Mouse (Mus musculus): ENCODE results near the gene Cmpk2.
"Not testable (repeated sequence)": the region's sequence is repeated elsewhere in the genome, so short reads cannot be mapped to it uniquely, and the experiment has no call there.

Gene Cmpk2

DNA sequence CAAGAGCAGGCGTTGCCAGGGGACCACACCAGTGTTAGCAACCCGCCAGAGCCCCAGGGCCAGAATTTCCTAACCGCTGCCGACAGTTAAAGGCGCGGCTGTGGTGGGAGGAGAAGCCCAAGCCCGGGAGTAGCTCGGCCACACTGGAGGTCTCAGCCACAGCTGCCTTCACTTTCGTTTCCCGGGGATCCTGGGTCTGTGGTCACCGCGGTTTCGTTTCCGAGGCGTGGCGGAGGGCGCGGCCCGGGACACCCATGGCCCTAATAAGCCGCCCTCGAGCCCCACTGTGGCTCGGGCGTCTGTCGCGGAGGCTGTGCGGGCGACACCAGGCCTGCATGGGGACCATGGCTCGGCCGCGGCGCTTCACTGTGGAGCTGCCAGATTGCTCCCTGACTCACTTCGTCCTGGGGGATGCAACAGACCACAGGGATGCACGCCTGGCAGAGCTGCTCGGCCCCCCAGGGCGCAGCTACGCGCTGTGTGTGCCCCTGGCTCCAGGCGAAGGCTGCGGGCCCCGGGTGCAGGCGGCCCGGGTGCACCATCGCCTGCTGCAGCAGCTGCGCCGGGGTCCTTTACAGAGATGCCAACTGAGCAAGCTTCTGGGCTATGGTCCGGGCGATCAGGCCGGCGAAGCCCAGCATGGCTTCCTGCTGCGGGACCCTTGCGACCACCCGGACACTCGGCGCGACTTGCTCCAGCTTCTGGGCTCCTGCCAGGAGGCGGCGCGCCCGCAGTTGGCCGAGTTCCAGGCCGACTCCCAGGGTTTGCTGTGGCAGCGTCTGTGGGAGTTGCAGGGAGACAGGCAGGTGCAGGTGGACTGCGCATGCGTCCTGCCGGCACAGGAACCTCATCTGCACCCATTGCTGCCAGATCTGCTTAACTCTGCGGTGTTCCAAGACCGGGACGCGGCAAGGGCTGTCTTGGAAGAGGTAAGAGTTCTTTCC lies at the start of gene Cmpk2:
Cmpk2 (plus strand) TSS at position 107 of the 944 bp plus-strand sequence.
- DNase-seq (ENCODE audit: extremely low read depth, low read depth, low spot score), result peak; percentile 8

DNA sequence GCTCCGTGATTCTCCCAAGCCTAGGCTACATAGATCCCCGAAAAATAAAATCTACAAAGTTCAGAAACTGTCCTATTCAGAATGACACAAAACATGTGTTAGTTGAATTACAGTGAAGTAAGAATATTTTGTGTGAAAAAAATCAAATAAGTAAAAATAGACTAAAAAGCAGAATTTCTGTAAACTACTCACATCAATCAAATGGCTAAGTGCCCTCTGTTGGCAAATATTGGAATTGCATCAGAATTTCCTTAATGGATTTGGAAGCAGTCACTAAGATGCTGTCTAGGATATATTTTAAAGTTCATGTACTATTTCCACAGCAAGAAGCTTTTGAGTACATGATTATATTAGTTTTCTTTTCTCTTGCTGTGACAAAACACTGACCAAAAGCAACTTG lies 44.2 kb upstream of the Cmpk2 start:
- no peak for DNase-seq (ENCODE audit: extremely low read depth, low read depth, low spot score)

DNA sequence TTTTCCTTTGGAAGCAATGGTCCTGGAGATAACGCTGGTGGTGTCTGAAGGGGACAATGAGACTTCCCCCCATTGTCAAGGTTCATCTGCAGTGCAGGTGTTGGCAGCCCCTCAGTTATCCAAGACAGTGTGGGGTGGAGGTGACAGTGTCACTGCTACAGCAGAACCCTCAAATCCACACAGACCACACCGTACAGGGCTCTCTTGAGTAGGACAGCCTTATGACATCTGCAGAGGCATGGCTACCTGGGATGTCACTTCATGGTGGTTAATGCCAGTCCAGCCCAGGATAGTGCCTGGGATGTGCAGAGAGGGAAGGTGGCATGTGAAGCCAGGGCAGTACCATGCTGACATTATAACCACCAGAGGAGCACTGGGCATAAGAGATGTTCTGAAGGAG lies 40.2 kb upstream of the Cmpk2 start:
- DNase-seq (ENCODE audit: extremely low read depth, low read depth, low spot score), result not testable (repeated sequence)

DNA sequence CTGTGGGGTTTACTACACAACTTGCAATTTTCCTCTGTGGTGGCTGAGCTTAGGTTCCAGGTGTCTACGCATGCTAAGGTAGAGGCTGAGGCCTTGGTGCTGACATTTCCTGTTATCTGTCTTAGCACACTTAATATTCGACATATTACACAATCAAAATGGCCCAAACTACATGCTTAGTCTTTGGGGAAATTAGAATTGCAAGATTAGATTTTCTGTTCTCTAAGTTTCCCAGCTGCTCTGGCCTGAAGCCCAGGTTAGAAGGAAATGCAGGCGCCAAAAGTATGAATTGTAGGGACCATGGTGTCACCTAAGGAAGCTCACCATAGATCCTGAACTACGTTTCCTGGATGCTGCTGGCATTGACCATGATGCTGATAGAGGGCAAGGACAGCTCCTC lies 32.7 kb upstream of the Cmpk2 start:
- no peak for DNase-seq (ENCODE audit: extremely low read depth, low read depth, low spot score)

DNA sequence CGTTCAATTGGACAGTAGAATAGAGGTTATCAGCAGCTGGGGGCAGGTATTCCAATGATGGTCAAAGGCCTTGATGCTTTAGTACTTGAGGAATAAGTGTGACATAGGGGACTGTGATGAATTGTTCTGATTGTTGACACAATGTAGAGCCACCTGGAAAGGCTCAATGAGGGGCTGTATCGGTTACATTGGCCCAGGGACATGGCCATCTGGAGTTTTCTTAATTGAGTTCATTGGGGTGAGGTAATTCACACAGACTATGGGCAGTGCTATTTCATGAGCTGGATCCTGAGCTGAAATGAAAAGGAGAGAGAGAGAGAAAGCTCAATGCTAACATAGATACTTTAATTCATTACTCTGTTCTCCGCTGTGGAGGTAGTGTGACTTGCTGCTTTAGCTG lies 31.1 kb upstream of the Cmpk2 start:
- no peak for DNase-seq (ENCODE audit: extremely low read depth, low read depth, low spot score)

DNA sequence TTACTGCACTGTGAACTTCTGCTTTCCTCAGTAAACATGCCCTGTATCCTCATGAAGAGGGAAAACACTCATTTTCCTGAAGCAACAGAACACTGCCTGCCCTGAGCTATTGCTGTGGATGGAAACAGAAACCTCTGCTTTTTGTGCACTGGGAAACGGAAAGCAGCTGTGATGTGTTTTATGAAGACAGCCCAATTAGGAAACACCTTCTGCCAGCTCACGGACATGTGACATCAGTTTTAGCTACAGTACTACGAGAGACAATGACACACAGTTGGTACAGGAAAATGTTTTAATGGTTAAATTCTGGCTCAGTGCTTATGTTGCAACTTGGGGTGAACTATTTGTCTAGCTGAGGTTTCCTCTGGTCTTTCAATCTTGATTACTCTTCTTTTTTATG lies 29.6 kb upstream of the Cmpk2 start:
- no peak for DNase-seq (ENCODE audit: extremely low read depth, low read depth, low spot score)

DNA sequence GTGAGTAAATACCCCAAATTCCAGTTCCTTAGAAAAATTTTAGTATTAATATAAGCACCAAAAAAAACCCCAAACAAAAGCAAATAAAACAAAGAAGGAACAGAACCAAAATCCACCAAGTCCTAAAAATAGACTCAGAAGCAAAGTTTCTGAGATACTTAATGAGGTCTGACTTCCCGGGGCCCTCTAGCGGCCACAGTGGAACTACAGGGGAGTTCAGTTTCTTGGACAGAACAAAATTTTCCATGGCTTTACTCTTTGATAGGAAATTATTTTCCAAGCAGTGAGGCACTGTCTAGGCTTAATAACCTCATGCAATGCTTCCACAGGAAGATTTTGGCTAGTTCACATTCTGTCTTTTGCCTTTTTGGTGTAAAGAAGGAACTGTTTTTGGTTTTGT lies 24.9 kb upstream of the Cmpk2 start:
- DNase-seq (ENCODE audit: extremely low read depth, low read depth, low spot score), result no peak

DNA sequence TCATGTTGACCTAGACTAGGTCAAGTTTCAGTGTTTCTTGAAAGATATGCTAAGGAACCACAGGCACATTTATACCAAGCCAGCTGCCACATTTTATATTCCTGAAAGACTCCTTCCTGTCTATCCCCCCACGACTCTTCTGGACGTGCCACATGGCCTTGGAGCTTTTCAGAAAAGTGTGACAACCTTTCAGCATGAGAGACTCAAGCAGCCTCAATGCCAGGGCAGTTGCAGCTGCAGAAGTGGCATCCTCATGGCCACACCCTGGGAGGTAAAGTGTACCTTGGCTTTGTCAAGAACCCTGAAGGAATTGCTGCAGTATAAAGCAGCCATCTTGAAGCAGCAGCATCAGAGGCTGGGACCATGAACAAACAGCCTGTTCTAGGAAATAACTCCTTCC lies 24.5 kb upstream of the Cmpk2 start:
- DNase-seq (ENCODE audit: extremely low read depth, low read depth, low spot score), result no peak

DNA sequence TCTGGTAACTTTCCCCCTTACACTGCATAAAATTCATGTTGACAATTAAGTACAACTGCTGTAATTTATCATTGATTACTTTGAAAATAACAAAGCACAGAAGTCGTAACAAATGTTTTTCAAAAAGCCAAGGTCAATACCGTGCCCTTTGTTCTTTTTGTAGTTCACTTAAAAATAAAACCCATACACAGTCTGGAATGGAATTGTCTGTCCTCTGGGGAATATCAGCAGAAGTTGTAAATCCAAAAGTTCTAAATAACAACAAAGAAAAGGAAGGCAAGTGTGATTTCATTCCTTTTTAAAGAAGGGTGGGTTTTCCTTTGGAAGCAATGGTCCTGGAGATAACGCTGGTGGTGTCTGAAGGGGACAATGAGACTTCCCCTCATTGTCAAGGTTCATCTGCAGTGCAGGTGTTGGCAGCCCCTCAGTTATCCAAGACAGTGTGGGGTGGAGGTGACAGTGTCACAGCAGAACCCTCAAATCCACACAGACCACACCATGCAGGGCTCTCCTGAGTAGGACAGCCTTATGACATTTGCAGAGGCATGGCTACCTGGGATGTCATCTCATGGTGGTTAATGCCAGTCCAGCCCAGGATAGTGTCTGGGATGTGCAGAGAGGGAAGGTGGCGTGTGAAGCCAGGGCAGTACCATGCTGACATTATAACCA lies 22.5 kb upstream of the Cmpk2 start:
- DNase-seq (ENCODE audit: extremely low read depth, low read depth, low spot score), result no peak

DNA sequence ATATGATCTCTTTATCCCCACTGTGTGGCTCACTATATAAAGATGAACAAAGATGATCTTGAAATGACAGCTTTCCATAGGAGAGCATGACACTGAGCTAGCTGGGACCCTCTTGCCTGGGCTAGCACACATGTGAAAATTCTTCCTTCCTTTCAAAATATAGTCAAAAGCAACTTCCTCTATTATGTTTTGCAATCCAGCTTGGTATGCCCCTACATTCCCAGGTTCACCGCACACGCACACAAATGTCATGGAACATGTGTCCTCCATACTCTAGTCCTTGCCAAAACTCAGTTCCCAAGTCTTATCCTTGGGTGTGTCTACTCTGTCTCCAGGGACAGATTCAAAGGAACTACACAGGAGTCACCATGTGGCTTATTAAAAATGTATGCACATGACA lies 19.5 kb upstream of the Cmpk2 start:
- DNase-seq (ENCODE audit: extremely low read depth, low read depth, low spot score), result no peak

DNA sequence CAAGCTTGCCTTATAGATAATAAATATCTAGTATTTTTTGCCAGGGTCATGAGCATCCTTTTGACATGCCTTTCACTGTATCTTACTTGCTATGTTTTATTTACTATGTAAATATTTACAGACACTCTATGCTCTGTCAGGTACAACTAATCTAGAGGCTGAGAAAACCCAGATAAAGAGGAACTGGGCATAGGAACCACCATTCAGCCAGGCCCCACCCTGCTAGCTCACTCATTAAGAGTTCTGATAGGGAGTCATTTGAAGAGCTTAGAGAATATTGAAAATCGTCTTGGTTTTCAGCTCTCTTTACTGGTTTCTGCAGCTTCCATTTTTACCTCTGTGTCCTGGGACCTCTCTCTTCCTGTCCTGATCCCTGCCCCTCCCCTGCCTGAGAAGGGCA lies 17.9 kb upstream of the Cmpk2 start:
- DNase-seq (ENCODE audit: extremely low read depth, low read depth, low spot score), result no peak

DNA sequence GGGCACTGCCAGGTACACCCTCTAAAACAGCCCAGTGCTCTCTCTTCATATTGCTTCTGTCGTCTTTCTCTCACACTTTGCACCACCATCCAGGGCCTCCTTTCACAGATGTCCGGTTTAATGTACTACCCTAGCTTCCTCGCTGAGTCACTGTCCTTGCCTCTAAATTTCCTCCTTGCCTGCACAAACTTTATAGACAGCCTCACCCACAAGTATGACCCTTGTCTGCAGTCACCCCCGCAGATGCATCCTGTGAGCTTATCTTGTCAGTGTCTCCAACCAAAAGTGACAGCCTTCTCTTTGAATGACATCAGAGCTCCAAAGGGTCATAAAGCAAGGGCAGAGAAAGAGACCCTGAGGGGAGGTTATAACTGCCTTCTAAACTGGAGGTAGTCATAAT lies 16.1 kb upstream of the Cmpk2 start:
- no peak for DNase-seq (ENCODE audit: extremely low read depth, low read depth, low spot score)

DNA sequence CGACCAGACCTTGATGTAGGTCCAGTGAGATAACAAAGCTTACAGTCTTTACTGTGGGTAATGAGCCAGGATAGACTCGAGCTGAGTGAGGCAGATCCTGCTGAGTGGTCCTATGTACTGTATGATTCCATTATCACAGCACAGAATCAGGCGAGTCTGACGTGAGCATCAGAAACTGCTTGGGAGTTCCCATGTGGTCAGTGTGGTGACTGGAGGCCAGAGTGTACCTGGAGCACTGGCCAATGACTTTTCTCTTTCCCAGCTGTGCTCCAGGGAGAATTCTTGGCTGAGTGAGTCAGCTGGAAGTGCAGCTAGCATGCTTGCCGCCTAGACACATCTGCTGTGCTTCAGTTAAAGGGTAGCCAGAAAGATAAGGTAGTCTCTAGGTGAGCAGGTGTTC lies 14.3 kb upstream of the Cmpk2 start:
- no peak for DNase-seq (ENCODE audit: extremely low read depth, low read depth, low spot score)

DNA sequence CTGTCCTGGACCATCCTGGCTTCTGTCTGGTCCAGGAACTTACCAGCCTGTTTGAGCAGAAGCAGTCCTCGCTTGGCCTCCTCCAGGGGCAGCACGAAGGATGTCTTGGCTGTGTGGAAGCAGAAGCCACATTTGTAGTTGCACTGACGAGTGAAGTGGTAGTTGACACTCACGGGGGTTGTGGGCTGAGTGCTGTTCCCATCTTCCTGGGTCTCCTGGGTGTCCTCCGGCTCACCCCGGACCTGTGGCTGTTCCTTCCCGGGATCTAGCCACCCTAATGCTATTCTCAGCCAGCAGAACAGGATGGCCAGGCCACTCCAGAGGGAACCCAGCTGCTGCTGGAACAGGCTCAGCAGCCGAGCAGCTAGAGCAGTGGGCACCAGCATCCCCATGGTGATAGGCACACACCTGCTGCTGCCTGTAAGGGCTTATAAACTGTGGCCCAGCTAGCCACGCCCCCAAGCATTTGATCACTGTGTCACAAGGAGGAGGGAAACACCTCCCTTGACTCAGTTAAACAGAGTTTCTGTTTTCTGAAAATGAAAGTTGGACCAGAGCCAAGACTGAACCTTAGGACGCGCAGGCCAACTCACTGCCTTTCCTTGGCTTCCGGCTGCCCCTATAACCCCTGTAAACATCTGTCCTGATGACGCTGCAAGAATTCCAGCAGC lies 12.8 kb upstream of the Cmpk2 start, which contains the start of gene Rsad2:
Rsad2 (minus strand) TSS at position 425 of the 671 bp plus-strand sequence.
- DNase-seq (ENCODE audit: extremely low read depth, low read depth, low spot score), result no peak

DNA sequence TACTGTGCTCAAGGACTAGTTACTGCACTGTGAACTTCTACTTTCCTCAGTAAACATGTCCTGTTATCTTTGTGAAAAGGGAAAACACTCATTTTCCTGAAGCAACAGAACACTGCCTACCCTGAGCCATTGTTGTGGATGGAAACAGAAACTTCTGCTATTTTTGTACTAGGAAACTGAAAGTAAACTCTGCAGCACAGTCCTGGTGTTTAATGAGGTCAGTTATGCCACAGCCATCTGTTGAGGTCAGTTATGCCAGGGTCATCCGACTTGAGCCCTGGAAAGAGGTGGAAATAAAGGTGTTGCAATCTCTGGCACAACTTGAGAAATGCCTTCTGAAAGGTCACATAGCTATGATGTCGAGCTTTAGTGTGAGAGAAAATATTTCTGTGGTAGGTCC lies 8.9 kb upstream of the Cmpk2 start:
- no peak for DNase-seq (ENCODE audit: extremely low read depth, low read depth, low spot score)

DNA sequence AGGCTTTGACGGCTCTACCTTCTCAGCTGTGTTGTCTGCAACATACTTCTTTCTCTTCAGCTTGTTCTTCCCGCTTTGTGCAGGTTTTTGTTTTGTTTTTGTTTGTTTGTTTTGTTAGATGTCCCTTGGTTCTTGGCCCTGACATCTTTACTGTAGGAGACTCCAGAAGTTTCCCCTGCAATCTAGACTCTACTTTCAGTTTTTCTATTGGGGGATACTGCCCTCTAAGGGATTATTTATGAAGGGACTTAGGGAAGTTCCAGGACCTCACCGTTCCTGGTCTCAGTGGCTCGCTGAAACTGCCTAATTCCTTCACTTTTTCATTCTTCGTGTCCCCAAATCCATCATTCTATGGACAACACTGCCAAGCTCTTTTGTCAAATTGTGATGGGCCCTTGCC lies 3.4 kb upstream of the Cmpk2 start:
- no peak for DNase-seq (ENCODE audit: extremely low read depth, low read depth, low spot score)

DNA sequence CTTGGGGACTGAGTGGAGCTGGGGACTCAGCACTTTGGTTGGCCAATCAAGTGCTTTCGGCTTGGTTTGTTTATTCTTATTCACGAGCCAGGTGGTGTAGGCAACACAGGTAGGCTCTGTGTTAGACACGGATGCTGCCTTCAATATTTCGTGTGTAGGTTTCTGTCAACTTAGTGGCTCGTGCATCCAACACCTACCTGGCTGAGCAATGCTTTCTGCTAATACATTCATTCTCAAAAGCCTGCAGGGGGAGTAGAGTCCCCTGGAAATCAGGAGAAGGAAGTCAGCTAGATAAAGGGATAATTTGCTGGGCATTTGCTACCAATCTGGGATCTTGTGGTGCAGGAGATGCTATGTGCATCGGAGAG lies 1.0 kb downstream of the Cmpk2 start:
- DNase-seq (ENCODE audit: extremely low read depth, low read depth, low spot score), result no peak

DNA sequence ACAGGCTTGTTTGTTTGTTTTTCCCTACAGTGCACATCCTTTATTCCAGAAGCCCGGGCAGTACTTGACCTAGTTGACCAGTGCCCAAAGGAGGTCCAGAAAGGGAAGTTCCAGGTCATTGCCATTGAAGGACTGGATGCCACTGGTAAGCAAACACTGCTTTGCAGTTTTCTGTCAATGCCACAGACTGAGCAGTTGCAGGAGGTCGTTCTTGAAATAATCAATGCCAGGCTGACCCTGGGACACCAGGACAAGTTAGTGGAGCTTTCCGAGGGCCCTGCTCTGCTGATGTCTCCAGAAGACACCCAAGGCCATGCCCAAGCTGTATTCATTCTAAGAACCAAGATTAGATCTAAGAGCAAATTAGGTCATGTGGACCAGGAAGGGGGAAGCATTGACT lies 2.4 kb downstream of the Cmpk2 start:
- no peak for DNase-seq (ENCODE audit: extremely low read depth, low read depth, low spot score)

DNA sequence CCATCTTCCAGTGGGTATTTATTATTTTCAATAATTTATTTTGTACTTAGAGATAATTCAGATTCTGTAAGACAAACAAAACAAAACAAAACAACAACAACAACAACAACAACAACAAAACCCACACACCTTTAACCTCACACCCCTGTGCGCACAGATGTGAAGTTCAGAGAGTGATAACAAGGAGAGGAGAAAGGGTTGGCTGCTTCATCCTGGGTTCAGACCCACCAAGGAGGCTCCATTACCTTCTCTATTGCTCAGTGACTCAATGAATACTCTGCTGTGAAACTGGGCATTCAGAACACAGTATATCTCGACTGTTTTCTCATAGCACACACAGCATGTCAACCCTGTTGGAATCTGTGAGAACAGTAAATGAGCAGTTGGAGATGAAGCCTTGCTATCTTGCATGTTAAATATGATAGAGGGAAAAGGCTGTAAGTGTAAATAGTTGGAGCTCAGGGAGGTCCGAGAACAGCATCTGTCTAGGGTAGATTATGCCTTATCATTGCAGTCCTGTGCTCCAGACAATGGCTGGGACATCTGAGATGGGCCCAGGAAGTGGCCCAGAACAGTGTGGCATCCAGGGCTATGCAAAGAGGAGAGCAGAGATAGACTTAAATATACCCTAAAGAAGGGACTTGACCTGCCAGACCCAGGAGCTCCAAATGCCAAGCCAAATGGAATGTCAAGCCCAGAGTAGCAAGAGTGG lies 3.9 kb downstream of the Cmpk2 start:
- DNase-seq (ENCODE audit: extremely low read depth, low read depth, low spot score), result no peak

DNA sequence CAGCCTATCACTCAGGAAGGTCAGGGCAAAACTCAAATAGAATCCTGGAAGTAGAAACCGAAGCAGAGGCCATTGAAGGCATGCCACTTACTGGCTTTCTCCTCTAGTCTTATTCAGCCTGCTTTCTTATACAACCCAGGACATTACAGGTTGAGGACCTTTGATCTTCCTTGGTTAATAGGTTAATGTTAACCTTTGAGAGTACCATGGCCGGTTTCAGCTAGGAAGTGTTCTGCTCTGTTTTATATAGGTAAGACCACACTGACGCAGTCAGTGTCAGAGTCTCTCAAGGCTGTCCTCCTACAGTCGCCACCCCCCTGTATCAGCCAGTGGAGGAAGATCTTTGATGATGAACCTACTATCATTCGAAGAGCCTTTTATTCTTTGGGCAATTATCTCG lies 4.7 kb downstream of the Cmpk2 start:
- no peak for DNase-seq (ENCODE audit: extremely low read depth, low read depth, low spot score)

DNA sequence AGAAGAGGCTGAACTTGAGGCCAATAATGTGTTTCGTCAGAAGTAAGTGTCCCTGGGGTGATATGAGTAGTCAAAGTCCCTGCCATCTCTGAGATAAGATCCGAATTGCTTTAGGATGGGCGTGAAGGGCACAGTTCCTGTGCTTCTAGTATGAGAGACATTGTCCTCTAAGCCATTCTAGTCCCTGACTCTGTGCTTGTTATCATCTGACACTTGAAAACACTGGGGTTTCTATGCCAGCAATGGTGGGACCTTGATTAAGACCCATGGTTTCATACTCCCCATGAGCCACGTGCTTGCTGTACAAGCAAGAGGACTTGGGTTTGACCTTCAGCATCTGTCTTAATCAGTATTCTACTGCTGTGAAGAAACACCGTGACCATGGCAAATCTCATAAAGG lies 8.2 kb downstream of the Cmpk2 start:
- no peak for DNase-seq (ENCODE audit: extremely low read depth, low read depth, low spot score)
